Mouse (Mus musculus) liver (tissue): Measurements from ENCODE around the gene Acat2.
"Not testable (repeated sequence)": the region's sequence is repeated elsewhere in the genome, so short reads cannot be mapped to it uniquely, and the experiment has no call there.

Experiments used
- DNase-seq: peaks from one replicate; pipeline ENCODE4 v3.0.0-alpha.2; 2020; ENCODE audit warnings: mixed read lengths

Gene Acat2

GRCm38 (mm10) chr17:12956664-12957063 is 3.9 kb downstream of the Acat2 start:
- DNase-seq: no peak

- no peak for DNase-seq
Measured at GRCm38 (mm10) chr17:12949669-12950068, 10.9 kb downstream of the Acat2 start.

- no peak for DNase-seq
Measured at GRCm38 (mm10) chr17:12942459-12943162, 17.9 kb downstream of the Acat2 start.

- DNase-seq: no peak
Measured at GRCm38 (mm10) chr17:12941543-12942260, 18.8 kb downstream of the Acat2 start.

- peak; percentile 59 for DNase-seq
Measured at GRCm38 (mm10) chr17:12940151-12940805, 20.3 kb downstream of the Acat2 start, which contains the start of gene Acat3. Gene Acat3, minus strand, starts transcription at chr17:12940600.

GRCm38 (mm10) chr17:12939377-12940148 is 21.0 kb downstream of the Acat2 start:
- not testable (repeated sequence) for DNase-seq

- no peak for DNase-seq
Measured at GRCm38 (mm10) chr17:12938077-12938476, 22.5 kb downstream of the Acat2 start.

GRCm38 (mm10) chr17:12937412-12937970 is 23.1 kb downstream of the Acat2 start:
- no peak for DNase-seq

- DNase-seq: no peak
Measured at GRCm38 (mm10) chr17:12935719-12936118, 24.8 kb downstream of the Acat2 start.

GRCm38 (mm10) chr17:12931576-12931975 is 29.0 kb downstream of the Acat2 start:
- not testable (repeated sequence) for DNase-seq

- DNase-seq: no peak
Measured at GRCm38 (mm10) chr17:12925703-12926180, 34.8 kb downstream of the Acat2 start.

- no peak for DNase-seq
Measured at GRCm38 (mm10) chr17:12925001-12925400, 35.5 kb downstream of the Acat2 start.

GRCm38 (mm10) chr17:12921073-12921472 is 39.5 kb downstream of the Acat2 start:
- no peak for DNase-seq

- DNase-seq: peak; percentile 82
Measured at GRCm38 (mm10) chr17:12916588-12917380, 43.8 kb downstream of the Acat2 start.

GRCm38 (mm10) chr17:12915881-12916583 is 44.5 kb downstream of the Acat2 start, which contains the start of gene Mrpl18:
Gene Mrpl18, minus strand, starts transcription at chr17:12916345.
- peak; percentile 98 for DNase-seq

- DNase-seq: no peak
Measured at GRCm38 (mm10) chr17:12915488-12915880, 45.1 kb downstream of the Acat2 start, which contains the start of gene Tcp1. Gene Tcp1, plus strand, starts transcription at chr17:12915701.

- no peak for DNase-seq
Measured at GRCm38 (mm10) chr17:12910391-12910790, 50.2 kb downstream of the Acat2 start.

GRCm38 (mm10) chr17:12909361-12910280 is 50.9 kb downstream of the Acat2 start, which contains the start of gene Pnldc1:
Gene Pnldc1, minus strand, starts transcription at chr17:12910230.
- no peak for DNase-seq

- no peak for DNase-seq
Measured at GRCm38 (mm10) chr17:12906436-12906835, 54.1 kb downstream of the Acat2 start.
